Mouse (Mus musculus): Measurements from ENCODE around the gene Aoc3. TPM values are rescaled to one million over a fixed set of nuclear protein-coding genes. Genes with fewer than 3 reads are reported as not detected.

Aoc3 gene
- polyA plus RNA-seq, 1 experiment: 0.07 TPM

DNA sequence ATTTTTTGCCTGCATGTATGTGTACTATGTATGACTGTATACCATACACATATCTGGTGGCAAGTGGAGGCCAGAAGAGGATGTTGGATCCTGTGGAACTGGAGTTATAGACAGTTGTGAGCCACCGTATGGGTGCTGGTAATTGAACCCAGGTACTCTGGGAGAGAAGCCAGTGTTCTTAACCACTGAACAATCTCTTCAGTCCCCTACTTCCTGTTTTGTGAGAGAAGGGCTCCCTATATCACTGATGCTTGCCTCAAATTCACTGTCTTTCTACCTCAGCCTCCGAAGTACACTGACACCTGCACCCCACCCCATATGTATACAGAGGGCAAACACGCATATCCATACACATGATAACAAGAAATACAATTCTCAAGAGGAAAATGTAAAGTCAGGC, 19.3 kb upstream of the Aoc3 start:
- TF ChIP-seq CTCF (IDR thresholded peaks at IDR 0.05; ENCODE audit: control insufficient read depth, insufficient read depth, insufficient read length) (no peak), MYOG (IDR thresholded peaks at IDR 0.05; ENCODE audit: control insufficient read depth, extremely low read depth, insufficient read length) (no peak), FOSL1 (IDR thresholded peaks at IDR 0.05; ENCODE audit: insufficient read depth, low read length, poor library complexity, severe bottlenecking) (no peak), MYOD1 (IDR thresholded peaks at IDR 0.05; ENCODE audit: control insufficient read depth, insufficient read length, low read depth) (no peak), USF1 (IDR thresholded peaks at IDR 0.05; ENCODE audit: low read depth) (no peak), CEBPB (IDR thresholded peaks at IDR 0.05; ENCODE audit: low read depth) (no peak), MAX (IDR thresholded peaks at IDR 0.05) (no peak)
- no peak overlapping the region for H3ac ChIP-seq (ENCODE audit: control insufficient read depth, insufficient read length, low read depth)

DNA sequence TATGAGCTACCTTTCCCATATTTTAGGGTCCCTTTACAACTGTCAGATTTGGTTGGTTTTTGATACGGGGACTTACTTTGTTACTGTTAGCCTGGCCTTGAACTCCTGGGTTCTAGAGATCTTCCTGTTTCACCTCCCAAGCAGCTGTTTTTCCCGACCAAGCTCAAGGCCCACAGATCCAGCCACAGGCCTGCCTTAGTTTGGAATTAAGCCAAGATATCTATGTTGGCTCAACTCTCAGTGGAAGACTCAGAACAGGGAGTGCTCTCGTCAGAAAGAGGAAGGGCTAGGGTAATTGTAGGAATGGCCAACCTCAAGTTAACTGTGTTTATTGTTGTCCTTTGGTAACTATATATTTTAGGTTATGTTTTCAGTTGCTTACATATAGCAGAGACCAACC, 18.3 kb upstream of the Aoc3 start:
- Histone ChIP-seq H3K79me3 (ENCODE audit: low read depth) (peaks cover 11% of the 10 kb centered on the region), H3K27me3 (ENCODE audit: control insufficient read depth, insufficient read depth, insufficient read length) (peaks cover 4% of the 10 kb centered on the region), H3ac (ENCODE audit: control insufficient read depth, insufficient read length, low read depth) (no peak overlapping the region), H3K36me3 (ENCODE audit: control insufficient read depth, insufficient read depth) (no peaks in the 10 kb centered on the region), H3K79me2 (ENCODE audit: control insufficient read depth, insufficient read depth) (peaks cover 13% of the 10 kb centered on the region), H3K4me3 (ENCODE audit: insufficient read depth, poor library complexity, severe bottlenecking) (no peak overlapping the region)
- TF ChIP-seq MYOG (IDR thresholded peaks at IDR 0.05; ENCODE audit: control insufficient read depth, extremely low read depth, insufficient read length) (no peak), FOSL1 (IDR thresholded peaks at IDR 0.05; ENCODE audit: insufficient read depth, low read length, poor library complexity, severe bottlenecking) (no peak), MYOD1 (IDR thresholded peaks at IDR 0.05; ENCODE audit: control insufficient read depth, insufficient read length, low read depth) (no peak), CEBPB (IDR thresholded peaks at IDR 0.05; ENCODE audit: low read depth) (no peak), USF1 (IDR thresholded peaks at IDR 0.05; ENCODE audit: low read depth) (no peak), CTCF (IDR thresholded peaks at IDR 0.05; ENCODE audit: control insufficient read depth, insufficient read depth, insufficient read length) (no peak), MAX (IDR thresholded peaks at IDR 0.05) (no peak)

More for the DNA sequence above, 19.3 kb upstream of the Aoc3 start:
- peaks cover under 1% of the 10 kb centered on the region for H3K79me3 ChIP-seq (ENCODE audit: low read depth)
- peaks cover 4% of the 10 kb centered on the region for H3K27me3 ChIP-seq (ENCODE audit: control insufficient read depth, insufficient read depth, insufficient read length)
- H3K4me3 ChIP-seq (ENCODE audit: insufficient read depth, poor library complexity, severe bottlenecking): no peak overlapping the region
- H3K79me2 ChIP-seq (ENCODE audit: control insufficient read depth, insufficient read depth): peaks cover 2% of the 10 kb centered on the region
- no peaks in the 10 kb centered on the region for H3K36me3 ChIP-seq (ENCODE audit: control insufficient read depth, insufficient read depth)

DNA sequence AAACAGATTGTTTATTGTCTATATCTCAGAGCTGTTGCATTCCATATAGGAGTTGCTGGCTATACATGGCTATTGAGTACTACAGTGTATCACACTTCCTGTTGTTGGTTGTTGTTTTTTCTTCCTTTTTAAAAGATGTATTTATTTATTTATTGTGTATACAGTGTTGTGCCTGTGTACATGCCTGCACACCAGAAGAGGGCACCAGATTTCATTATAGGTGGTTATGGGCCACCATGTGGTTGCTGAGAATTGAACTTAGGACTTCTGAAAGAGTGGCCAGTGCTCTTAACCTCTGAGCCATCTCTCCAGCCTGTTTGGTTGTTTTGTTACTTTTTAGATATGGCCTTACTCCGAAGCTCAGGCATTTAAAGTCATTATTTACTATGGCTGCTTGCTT, 15.8 kb upstream of the Aoc3 start:
- peaks cover 37% of the 10 kb centered on the region for H3K79me2 ChIP-seq (ENCODE audit: control insufficient read depth, insufficient read depth)
- H3K4me3 ChIP-seq (ENCODE audit: insufficient read depth, poor library complexity, severe bottlenecking): no peak overlapping the region
- no peaks in the 10 kb centered on the region for H3K27me3 ChIP-seq (ENCODE audit: control insufficient read depth, insufficient read depth, insufficient read length)
- peaks cover 23% of the 10 kb centered on the region for H3K36me3 ChIP-seq (ENCODE audit: control insufficient read depth, insufficient read depth)
- no peak overlapping the region for H3ac ChIP-seq (ENCODE audit: control insufficient read depth, insufficient read length, low read depth)
- no peak for TF ChIP-seq MAX (IDR thresholded peaks at IDR 0.05)
- TF ChIP-seq CTCF (IDR thresholded peaks at IDR 0.05; ENCODE audit: control insufficient read depth, insufficient read depth, insufficient read length): no peak
- TF ChIP-seq MYOG (IDR thresholded peaks at IDR 0.05; ENCODE audit: control insufficient read depth, extremely low read depth, insufficient read length): no peak
- no peak for TF ChIP-seq USF1 (IDR thresholded peaks at IDR 0.05; ENCODE audit: low read depth)
- TF ChIP-seq FOSL1 (IDR thresholded peaks at IDR 0.05; ENCODE audit: insufficient read depth, low read length, poor library complexity, severe bottlenecking): no peak
- no peak for TF ChIP-seq CEBPB (IDR thresholded peaks at IDR 0.05; ENCODE audit: low read depth)
- no peak for TF ChIP-seq MYOD1 (IDR thresholded peaks at IDR 0.05; ENCODE audit: control insufficient read depth, insufficient read length, low read depth)
- peaks cover 31% of the 10 kb centered on the region for H3K79me3 ChIP-seq (ENCODE audit: low read depth)

DNA sequence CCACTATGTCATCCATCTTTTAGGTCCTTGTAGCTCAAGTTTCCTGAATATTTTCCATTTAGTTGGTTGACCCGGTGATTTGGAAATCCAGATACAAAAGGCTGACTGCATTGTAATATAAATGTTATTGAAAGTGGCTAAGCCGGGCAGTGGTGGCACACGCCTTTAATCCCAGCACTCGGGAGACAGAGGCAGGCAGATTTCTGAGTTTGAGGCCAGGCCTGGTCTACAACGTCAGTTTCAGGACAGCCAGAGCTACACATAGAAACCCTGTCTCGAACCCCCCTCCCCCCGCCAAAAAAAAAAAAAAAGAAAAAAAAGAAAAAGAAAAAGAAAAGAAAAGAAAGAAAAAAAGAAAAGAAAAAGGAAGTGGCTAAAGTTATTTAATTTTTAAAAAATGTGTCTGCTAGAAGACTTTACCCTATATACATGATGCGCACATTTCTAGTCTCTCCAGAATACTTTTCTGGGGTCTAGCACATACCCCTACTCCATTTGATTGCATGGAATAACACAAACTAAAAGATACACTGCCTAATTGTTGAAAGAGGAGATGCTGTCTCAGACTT, 15.2 kb upstream of the Aoc3 start:
- Histone ChIP-seq H3K79me3 (ENCODE audit: low read depth) (peaks cover 31% of the 10 kb centered on the region), H3K36me3 (ENCODE audit: control insufficient read depth, insufficient read depth) (peaks cover 29% of the 10 kb centered on the region), H3ac (ENCODE audit: control insufficient read depth, insufficient read length, low read depth) (peak overlapping the region; percentile 78), H3K79me2 (ENCODE audit: control insufficient read depth, insufficient read depth) (peaks cover 43% of the 10 kb centered on the region), H3K27me3 (ENCODE audit: control insufficient read depth, insufficient read depth, insufficient read length) (no peaks in the 10 kb centered on the region), H3K4me3 (ENCODE audit: insufficient read depth, poor library complexity, severe bottlenecking) (peak overlapping the region; percentile 100)
- TF ChIP-seq MYOG (IDR thresholded peaks at IDR 0.05; ENCODE audit: control insufficient read depth, extremely low read depth, insufficient read length) (no peak), MAX (IDR thresholded peaks at IDR 0.05) (no peak), FOSL1 (IDR thresholded peaks at IDR 0.05; ENCODE audit: insufficient read depth, low read length, poor library complexity, severe bottlenecking) (no peak), MYOD1 (IDR thresholded peaks at IDR 0.05; ENCODE audit: control insufficient read depth, insufficient read length, low read depth) (no peak), CEBPB (IDR thresholded peaks at IDR 0.05; ENCODE audit: low read depth) (no peak), CTCF (IDR thresholded peaks at IDR 0.05; ENCODE audit: control insufficient read depth, insufficient read depth, insufficient read length) (no peak)

DNA sequence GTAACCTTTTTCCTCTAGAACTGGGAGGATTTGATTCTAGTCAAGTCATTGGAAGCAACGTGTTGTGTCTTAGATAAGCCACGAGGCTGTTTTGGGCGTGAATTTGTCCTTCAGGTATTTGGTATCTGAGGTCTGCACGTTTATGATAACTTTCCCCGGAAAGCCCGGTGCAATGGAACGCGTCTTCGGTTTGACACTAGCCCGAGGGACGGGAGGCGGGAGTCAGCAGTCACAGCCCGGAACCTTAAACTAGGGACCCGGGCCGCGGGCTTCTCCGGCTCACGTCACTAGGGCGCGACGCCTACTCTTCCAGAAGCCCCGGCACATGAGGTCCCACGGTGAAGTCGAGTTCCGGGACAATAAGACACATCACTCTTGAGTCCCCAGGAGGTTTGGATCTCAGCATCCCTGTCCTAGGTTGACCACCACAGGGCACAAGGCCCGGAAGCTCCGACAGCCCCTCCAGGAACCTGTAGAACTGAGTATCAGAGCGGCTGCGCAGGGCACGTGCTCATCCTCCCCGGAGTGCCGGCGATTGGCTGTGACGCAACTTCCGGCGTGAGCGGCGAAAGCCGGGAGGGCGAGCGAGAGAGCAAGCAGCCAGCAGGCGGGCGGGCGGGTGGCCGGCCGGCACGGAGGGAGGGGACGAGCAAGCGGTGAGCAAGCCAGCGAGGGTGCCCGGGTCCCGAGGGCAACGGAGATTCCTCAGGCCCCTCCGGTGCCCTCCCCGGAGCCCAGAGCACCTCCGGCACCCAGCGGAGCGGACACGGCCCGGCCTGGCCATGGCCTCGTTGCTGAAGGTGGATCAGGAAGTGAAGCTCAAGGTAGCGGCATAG, 14.5 kb upstream of the Aoc3 start, which contains the start of gene Psme3:
TSS of gene Psme3 (plus strand) at position 549 of the 836 bp plus-strand sequence.
- H3ac ChIP-seq (ENCODE audit: control insufficient read depth, insufficient read length, low read depth): peak within 1 kb of the TSS; percentile 78
- H3K79me2 ChIP-seq (ENCODE audit: control insufficient read depth, insufficient read depth): peaks cover 49% of the 10 kb centered on the region

More for the DNA sequence above, 14.5 kb upstream of the Aoc3 start, which contains the start of gene Psme3:
- H3K27me3 ChIP-seq (ENCODE audit: control insufficient read depth, insufficient read depth, insufficient read length): no peaks in the 10 kb centered on the region
- peaks cover 36% of the 10 kb centered on the region for H3K36me3 ChIP-seq (ENCODE audit: control insufficient read depth, insufficient read depth)
- peak within 1 kb of the TSS; percentile 100 for H3K4me3 ChIP-seq (ENCODE audit: insufficient read depth, poor library complexity, severe bottlenecking)
- no peak for TF ChIP-seq MYOD1 (IDR thresholded peaks at IDR 0.05; ENCODE audit: control insufficient read depth, insufficient read length, low read depth)
- no peak for TF ChIP-seq MYOG (IDR thresholded peaks at IDR 0.05; ENCODE audit: control insufficient read depth, extremely low read depth, insufficient read length)
- peak; percentile 64 for TF ChIP-seq CEBPB (IDR thresholded peaks at IDR 0.05; ENCODE audit: low read depth)
- TF ChIP-seq USF1 (IDR thresholded peaks at IDR 0.05; ENCODE audit: low read depth): peak; percentile 84
- peak; percentile 99 for TF ChIP-seq MAX (IDR thresholded peaks at IDR 0.05)
- TF ChIP-seq CTCF (IDR thresholded peaks at IDR 0.05; ENCODE audit: control insufficient read depth, insufficient read depth, insufficient read length): no peak
- TF ChIP-seq FOSL1 (IDR thresholded peaks at IDR 0.05; ENCODE audit: insufficient read depth, low read length, poor library complexity, severe bottlenecking): no peak
- H3K79me3 ChIP-seq (ENCODE audit: low read depth): peaks cover 31% of the 10 kb centered on the region

Measured in C2C12 (cell line).